Mouse (Mus musculus): Measurements from ENCODE around the gene Dzip1l.

Gene Dzip1l

GRCm38 (mm10) chr9:99710297-99710696, 81.0 kb downstream of the Dzip1l start:
- DNase-seq (ENCODE audit: extremely low spot score, low read depth, low spot score): no peak

GRCm38 (mm10) chr9:99717134-99717533, 87.8 kb downstream of the Dzip1l start, which contains the start of gene Cldn18:
TSS of gene Cldn18 (minus strand) at chr9:99717267.
- DNase-seq (ENCODE audit: extremely low spot score, low read depth, low spot score): no peak
